ENCODE assay signal across 8 mouse cellular contexts in the genomic region with DNA sequence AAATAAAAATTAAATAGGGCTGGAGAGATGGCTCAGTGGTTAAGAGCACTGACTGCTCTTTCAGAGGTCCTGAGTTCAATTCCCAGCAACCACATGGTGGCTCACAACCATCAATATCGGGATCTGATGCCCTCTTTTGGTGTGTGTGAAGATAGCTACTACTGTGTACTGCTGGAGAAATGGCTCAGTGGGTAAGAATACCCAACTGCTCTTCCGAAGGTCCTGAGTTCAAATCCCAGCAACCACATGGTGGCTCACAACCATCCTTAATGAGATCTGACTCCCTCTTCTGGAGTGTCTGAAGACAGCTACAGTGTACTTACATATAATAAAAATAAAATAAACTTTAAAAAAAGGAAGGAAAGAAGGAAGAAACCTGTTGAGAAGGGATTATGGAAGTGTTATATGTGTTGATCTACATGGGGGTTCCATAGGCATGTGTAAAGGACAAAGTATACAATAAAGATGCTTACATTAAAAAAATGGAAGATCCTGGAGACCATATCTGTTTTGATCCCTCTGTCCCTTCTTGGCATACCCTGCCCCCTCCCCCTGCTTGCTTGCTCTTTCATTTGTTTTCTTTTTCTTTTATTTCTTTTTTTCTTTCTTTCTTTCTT. TPM values are rescaled to one million over a fixed set of nuclear protein-coding genes. Genes with fewer than 3 reads are reported as not detected.
A peak's percentile ranks its signal among the peaks of the same experiment; 100 is the strongest.
DNase-seq lines count a peak whose midpoint lies in the region; ATAC-seq and TF ChIP-seq lines count a peak whose summit lies in the region.
"Not testable (repeated sequence)": the region's sequence is repeated elsewhere in the genome, so short reads cannot be mapped to it uniquely, and the experiment has no call there.

No protein-coding gene starts in this region.

- H3K9me3 ChIP-seq in forebrain, embryonic 14.5 days (replicated peaks; ENCODE audit: control insufficient read depth, low read length); heart, embryonic 16.5 days (replicated peaks; ENCODE audit: control insufficient read depth, low read length); intestine, postnatal 0 days (ENCODE audit: control insufficient read depth); liver, embryonic 11.5 days (ENCODE audit: control insufficient read depth, low read length); midbrain, embryonic 10.5 days (replicated peaks); neural tube, embryonic 15.5 days (replicated peaks): not testable (repeated sequence)

- peak overlapping the region; percentile 59; the same call in 1 of the 2 replicates for H3K27ac ChIP-seq in cerebellum, adult 2 months (ENCODE audit: insufficient read depth, low read length)
- H3K27ac ChIP-seq in forebrain, embryonic 14.5 days (ENCODE audit: low read depth, low read length), result peak overlapping the region; percentile 96; the same call in 1 of the 2 replicates
- peak overlapping the region; percentile 85 for H3K27ac ChIP-seq in heart, embryonic 16.5 days (ENCODE audit: low read length)
- not testable (repeated sequence) for H3K27ac ChIP-seq in intestine, postnatal 0 days (ENCODE audit: low read depth, low read length); liver, embryonic 11.5 days (ENCODE audit: low read depth, low read length)
- H3K27ac ChIP-seq in midbrain, embryonic 10.5 days (replicated peaks), result peak overlapping the region; percentile 97
- H3K27ac ChIP-seq in neural tube, embryonic 15.5 days (replicated peaks), result peak overlapping the region; percentile 95

- not testable (repeated sequence) for H3K27me3 ChIP-seq in cerebellum, adult 2 months (ENCODE audit: control insufficient read depth, insufficient read depth, low read length); forebrain, embryonic 14.5 days (replicated peaks; ENCODE audit: control insufficient read depth, insufficient read depth, low read length); heart, embryonic 16.5 days (ENCODE audit: control insufficient read depth, insufficient read depth, low read length); intestine, postnatal 0 days (replicated peaks; ENCODE audit: control insufficient read depth, insufficient read depth, low read length); liver, embryonic 11.5 days (replicated peaks; ENCODE audit: control insufficient read depth, insufficient read depth, low read length); midbrain, embryonic 10.5 days (ENCODE audit: low read depth, poor library complexity, severe bottlenecking); neural tube, embryonic 15.5 days (replicated peaks)

- TF ChIP-seq CTCF in cerebellum, adult 2 months (IDR thresholded peaks at IDR 0.05; ENCODE audit: borderline replicate concordance, insufficient read depth, low read depth, low read length), result not testable (repeated sequence)
- TF ChIP-seq CTCF in intestine, postnatal 0 days (IDR thresholded peaks at IDR 0.05; ENCODE audit: low read depth), result 0 out of 2 replicates have a peak, but pooled peaks have one; percentile 6

- not testable (repeated sequence) for H3K4me1 ChIP-seq in cerebellum, adult 2 months (ENCODE audit: control insufficient read depth, insufficient read depth, low read length); intestine, postnatal 0 days (replicated peaks; ENCODE audit: control insufficient read depth, insufficient read depth, low read length); liver, embryonic 11.5 days (replicated peaks; ENCODE audit: control insufficient read depth, insufficient read depth, low read length)
- peaks cover 11% of the 10 kb centered on the region for H3K4me1 ChIP-seq in forebrain, embryonic 14.5 days (ENCODE audit: control insufficient read depth, insufficient read depth, low read length)
- peaks cover 13% of the 10 kb centered on the region for H3K4me1 ChIP-seq in heart, embryonic 16.5 days (ENCODE audit: control insufficient read depth, insufficient read depth, low read length)
- H3K4me1 ChIP-seq in midbrain, embryonic 10.5 days, result peaks cover 29% of the 10 kb centered on the region
- peaks cover 28% of the 10 kb centered on the region for H3K4me1 ChIP-seq in neural tube, embryonic 15.5 days

- H3K4me3 ChIP-seq in cerebellum, adult 2 months (replicated peaks; ENCODE audit: insufficient read depth, low read depth, low read length), result peak overlapping the region; percentile 95
- H3K4me3 ChIP-seq in forebrain, embryonic 14.5 days (ENCODE audit: low read depth, low read length), result peak overlapping the region; percentile 80; the same call in 1 of the 2 replicates
- H3K4me3 ChIP-seq in heart, embryonic 16.5 days (ENCODE audit: low read length), result peak overlapping the region; percentile 95
- H3K4me3 ChIP-seq in intestine, postnatal 0 days (ENCODE audit: low read depth, low read length), result peak overlapping the region; percentile 85
- H3K4me3 ChIP-seq in liver, embryonic 11.5 days (ENCODE audit: low read depth, low read length), result peak overlapping the region; percentile 73
- peak overlapping the region; percentile 89 for H3K4me3 ChIP-seq in midbrain, embryonic 10.5 days
- H3K4me3 ChIP-seq in neural tube, embryonic 15.5 days (replicated peaks), result peak overlapping the region; percentile 94

- peak overlapping the region; percentile 63 for H3K4me2 ChIP-seq in forebrain, embryonic 14.5 days (ENCODE audit: low read length)
- H3K4me2 ChIP-seq in heart, embryonic 16.5 days (ENCODE audit: low read depth, low read length), result peak overlapping the region; percentile 97
- peak overlapping the region; percentile 79 for H3K4me2 ChIP-seq in intestine, postnatal 0 days (replicated peaks; ENCODE audit: low read depth)
- peak overlapping the region; percentile 77 for H3K4me2 ChIP-seq in liver, embryonic 11.5 days
- H3K4me2 ChIP-seq in neural tube, embryonic 15.5 days, result peak overlapping the region; percentile 82

- not testable (repeated sequence) for H3K36me3 ChIP-seq in forebrain, embryonic 14.5 days (ENCODE audit: control insufficient read depth, insufficient read depth, low read length); heart, embryonic 16.5 days (ENCODE audit: control insufficient read depth, insufficient read depth); intestine, postnatal 0 days (ENCODE audit: control insufficient read depth, insufficient read depth); liver, embryonic 11.5 days (ENCODE audit: control insufficient read depth, insufficient read depth, low read length)
- H3K36me3 ChIP-seq in midbrain, embryonic 10.5 days, result peaks cover 21% of the 10 kb centered on the region
- H3K36me3 ChIP-seq in neural tube, embryonic 15.5 days, result peaks cover 16% of the 10 kb centered on the region

- WGBS in cerebellum, adult 2 months, result 57% methylated on average over 2 of the region's 2 CpGs
- 59% methylated on average over 2 of the region's 2 CpGs for WGBS in forebrain, embryonic 14.5 days
- 63% methylated on average over 2 of the region's 2 CpGs for WGBS in heart, embryonic 16.5 days
- 66% methylated on average over 2 of the region's 2 CpGs for WGBS in intestine, postnatal 0 days
- whole genome bisulfite sequencing in liver, embryonic 11.5 days, result 54% methylated on average over 2 of the region's 2 CpGs
- WGBS in midbrain, embryonic 10.5 days, result 57% methylated on average over 2 of the region's 2 CpGs
- WGBS in neural tube, embryonic 15.5 days, result 64% methylated on average over 2 of the region's 2 CpGs

- H3K9ac ChIP-seq in forebrain, embryonic 14.5 days (ENCODE audit: low read length), result peak overlapping the region; percentile 99; the same call in 1 of the 2 replicates
- peak overlapping the region; percentile 97 for H3K9ac ChIP-seq in heart, embryonic 16.5 days (ENCODE audit: low read length)
- H3K9ac ChIP-seq in intestine, postnatal 0 days (ENCODE audit: low read depth, low read length), result 0 out of 2 replicates have a peak overlapping the region, but pooled peaks have one; percentile 82
- H3K9ac ChIP-seq in liver, embryonic 11.5 days (ENCODE audit: low read depth, low read length), result peak overlapping the region; percentile 90
- peak overlapping the region; percentile 100; the same call in 1 of the 2 replicates for H3K9ac ChIP-seq in neural tube, embryonic 15.5 days (replicated peaks)

- not testable (repeated sequence) for TF ChIP-seq POLR2A in cerebellum, adult 2 months (IDR thresholded peaks at IDR 0.05; ENCODE audit: borderline replicate concordance, insufficient read depth, low read length)

- not testable (repeated sequence) for ATAC-seq in forebrain, embryonic 14.5 days; heart, embryonic 16.5 days (replicated peaks; ENCODE audit: extremely low read depth, insufficient read depth, low FRiP score); intestine, postnatal 0 days; liver, embryonic 11.5 days (replicated peaks; ENCODE audit: low FRiP score); neural tube, embryonic 15.5 days (ENCODE audit: low FRiP score)

- DNase-seq in CD4-positive, CD25-positive, alpha-beta regulatory T cell, adult 2 months (ENCODE audit: low read depth, low spot score), result peak; percentile 25
- DNase-seq in cerebellum, adult 2 months; forebrain, embryonic 14.5 days (ENCODE audit: low spot score); liver, embryonic 11.5 days (ENCODE audit: low spot score); midbrain, embryonic 10.5 days (ENCODE audit: low spot score): not testable (repeated sequence)

RNA-seq across cellular contexts. Expression of a gene that starts 0.7 kb away (rescaled TPM):
- polyA plus RNA-seq in cerebellum, adult 2 months (2012; rRNA removed), result 33.5 and 34.4 TPM in 2 replicates
- polyA plus RNA-seq in forebrain, embryonic 14.5 days (2014; fragmentation: Nextera tagmentation; extraction: Ambion mirVana), result 28.9 and 29.5 TPM in 2 replicates
- polyA plus RNA-seq in heart, embryonic 16.5 days (2015; fragmentation: Nextera tagmentation; extraction: Ambion mirVana), result 14.7 and 17.7 TPM in 2 replicates
- 8.7 and 9.1 TPM in 2 replicates for polyA plus RNA-seq in intestine, postnatal 0 days (2015; fragmentation: Nextera tagmentation; extraction: Ambion mirVana)
- polyA plus RNA-seq in liver, embryonic 11.5 days (2014; fragmentation: Nextera tagmentation; extraction: Ambion mirVana), result 15.9 and 16.1 TPM in 2 replicates
- polyA plus RNA-seq in midbrain, embryonic 10.5 days (2016; fragmentation: Nextera tagmentation; extraction: Ambion mirVana), result 24.6 and 27.5 TPM in 2 replicates
- polyA plus RNA-seq in neural tube, embryonic 15.5 days (2015; fragmentation: Nextera tagmentation; extraction: Ambion mirVana), result 34.7 and 41.3 TPM in 2 replicates

RNA-seq across cellular contexts. Expression of a gene that starts 4.5 kb away (rescaled TPM):
- polyA plus RNA-seq in cerebellum, adult 2 months (2012; rRNA removed), result 142 and 149 TPM in 2 replicates
- polyA plus RNA-seq in forebrain, embryonic 14.5 days (2014; fragmentation: Nextera tagmentation; extraction: Ambion mirVana), result 302 and 305 TPM in 2 replicates
- 141 and 155 TPM in 2 replicates for polyA plus RNA-seq in heart, embryonic 16.5 days (2015; fragmentation: Nextera tagmentation; extraction: Ambion mirVana)
- 109 and 113 TPM in 2 replicates for polyA plus RNA-seq in intestine, postnatal 0 days (2015; fragmentation: Nextera tagmentation; extraction: Ambion mirVana)
- polyA plus RNA-seq in liver, embryonic 11.5 days (2014; fragmentation: Nextera tagmentation; extraction: Ambion mirVana), result 244 and 245 TPM in 2 replicates
- 304 and 308 TPM in 2 replicates for polyA plus RNA-seq in midbrain, embryonic 10.5 days (2016; fragmentation: Nextera tagmentation; extraction: Ambion mirVana)
- polyA plus RNA-seq in neural tube, embryonic 15.5 days (2015; fragmentation: Nextera tagmentation; extraction: Ambion mirVana), result 168 and 184 TPM in 2 replicates

RNA-seq across cellular contexts. Expression of a gene that starts 49.9 kb away (rescaled TPM):
- polyA plus RNA-seq in cerebellum, adult 2 months (2012; rRNA removed), result 73.1 and 74.9 TPM in 2 replicates
- 327 and 340 TPM in 2 replicates for polyA plus RNA-seq in forebrain, embryonic 14.5 days (2014; fragmentation: Nextera tagmentation; extraction: Ambion mirVana)
- 189 and 197 TPM in 2 replicates for polyA plus RNA-seq in heart, embryonic 16.5 days (2015; fragmentation: Nextera tagmentation; extraction: Ambion mirVana)
- 156 and 171 TPM in 2 replicates for polyA plus RNA-seq in intestine, postnatal 0 days (2015; fragmentation: Nextera tagmentation; extraction: Ambion mirVana)
- 256 and 289 TPM in 2 replicates for polyA plus RNA-seq in liver, embryonic 11.5 days (2014; fragmentation: Nextera tagmentation; extraction: Ambion mirVana)
- polyA plus RNA-seq in midbrain, embryonic 10.5 days (2016; fragmentation: Nextera tagmentation; extraction: Ambion mirVana), result 400 and 418 TPM in 2 replicates
- polyA plus RNA-seq in neural tube, embryonic 15.5 days (2015; fragmentation: Nextera tagmentation; extraction: Ambion mirVana), result 271 and 274 TPM in 2 replicates
